In genomic region chr13:74260231-74260992, GRCm38 (mm10) we compare ENCODE assay signal across 8 mouse cellular contexts. TPM values are rescaled to one million over a fixed set of nuclear protein-coding genes. Genes with fewer than 3 reads are reported as not detected.
DNase-seq lines count a peak whose midpoint lies in the region; ATAC-seq lines count a peak whose summit lies in the region.

No protein-coding gene starts in this region.

- intact Hi-C loops in left cerebral cortex, postnatal 14 days (cut with DNase I) = no loop called here

- no peaks in the 10 kb centered on the region for H3K36me3 ChIP-seq in forebrain, embryonic 12.5 days (replicated peaks)
- no peaks in the 10 kb centered on the region for H3K36me3 ChIP-seq in hindbrain, embryonic 14.5 days (replicated peaks; ENCODE audit: control insufficient read depth, insufficient read depth)
- H3K36me3 ChIP-seq in megakaryocyte, embryonic 14.5 days (replicated peaks; ENCODE audit: low read length) = no peaks in the 10 kb centered on the region

- H3K4me1 ChIP-seq in forebrain, embryonic 12.5 days = peaks cover 7% of the 10 kb centered on the region
- H3K4me1 ChIP-seq in hindbrain, embryonic 14.5 days (replicated peaks; ENCODE audit: control insufficient read depth, insufficient read depth, low read length) = no peaks in the 10 kb centered on the region
- H3K4me1 ChIP-seq in megakaryocyte, embryonic 14.5 days = peaks cover 57% of the 10 kb centered on the region

- peak; percentile 74 for ATAC-seq in CD4-positive, CD25-positive, alpha-beta regulatory T cell, adult 4 months
- ATAC-seq in forebrain, embryonic 12.5 days (ENCODE audit: low FRiP score) = peak; percentile 94
- peak; percentile 88 for ATAC-seq in hindbrain, embryonic 14.5 days (ENCODE audit: low FRiP score)
- no peak for ATAC-seq in erythroid progenitor cell, adult 5-6 weeks (replicated peaks; ENCODE audit: low FRiP score, poor library complexity, severe bottlenecking)

- no peaks in the 10 kb centered on the region for H3K27me3 ChIP-seq in forebrain, embryonic 12.5 days
- H3K27me3 ChIP-seq in hindbrain, embryonic 14.5 days (ENCODE audit: control insufficient read depth, insufficient read depth, low read length) = no peaks in the 10 kb centered on the region
- H3K27me3 ChIP-seq in megakaryocyte, embryonic 14.5 days (replicated peaks) = peaks cover 11% of the 10 kb centered on the region

- peak overlapping the region; percentile 90 for H3K4me2 ChIP-seq in forebrain, embryonic 12.5 days
- peak overlapping the region; percentile 98 for H3K4me2 ChIP-seq in hindbrain, embryonic 14.5 days (replicated peaks)

- no peak overlapping the region for H3K27ac ChIP-seq in forebrain, embryonic 12.5 days
- no peak overlapping the region for H3K27ac ChIP-seq in hindbrain, embryonic 14.5 days

- WGBS in forebrain, embryonic 12.5 days = 4% methylated on average over 10 of the region's 10 CpGs
- WGBS in hindbrain, embryonic 14.5 days = 3% methylated on average over 10 of the region's 10 CpGs

- H3K4me3 ChIP-seq in forebrain, embryonic 12.5 days (replicated peaks) = peak overlapping the region; percentile 51
- H3K4me3 ChIP-seq in hindbrain, embryonic 14.5 days (replicated peaks; ENCODE audit: low read length) = peak overlapping the region; percentile 52
- peak overlapping the region; percentile 89 for H3K4me3 ChIP-seq in megakaryocyte, embryonic 14.5 days (replicated peaks)

- no peaks in the 10 kb centered on the region for H3K9me3 ChIP-seq in forebrain, embryonic 12.5 days
- no peaks in the 10 kb centered on the region for H3K9me3 ChIP-seq in hindbrain, embryonic 14.5 days (ENCODE audit: control insufficient read depth, low read length)
- H3K9me3 ChIP-seq in megakaryocyte, embryonic 14.5 days = no peaks in the 10 kb centered on the region

- DNase-seq in ZHBTc4 (ENCODE audit: low read depth, low spot score) = peak; percentile 83
- DNase-seq in hindbrain, embryonic 14.5 days (ENCODE audit: low spot score) = peak; percentile 55
- peak; percentile 36 to 56 for DNase-seq in left cerebral cortex, postnatal 14 days (ENCODE audit: low spot score in 2 of 2)
- peak; percentile 67 to 76 for DNase-seq in right cerebral cortex, postnatal 10 days (ENCODE audit: low spot score in 2 of 2)

- H3K9ac ChIP-seq in forebrain, embryonic 12.5 days = peak overlapping the region; percentile 78
- peak overlapping the region; percentile 79 for H3K9ac ChIP-seq in hindbrain, embryonic 14.5 days

RNA-seq across cellular contexts. Expression of gene Ahrr, which starts 31.7 kb away (rescaled TPM):
- polyA plus RNA-seq in CD4-positive, CD25-positive, alpha-beta regulatory T cell, adult 4 months (2017; shearing (Covaris generic)) = under 1 TPM; 0.15 to 0.16 TPM
- 1.4 and 2.0 TPM in 2 replicates for polyA plus RNA-seq in forebrain, embryonic 12.5 days (2016; fragmentation: Nextera tagmentation; extraction: Ambion mirVana)
- 0.51 and 0.52 TPM in 2 replicates for polyA plus RNA-seq in hindbrain, embryonic 14.5 days (2014; fragmentation: Nextera tagmentation; extraction: Ambion mirVana)
- 1 to 10 TPM in 1 of 2 experiments, under 1 TPM in 1; 0.86 to 1.2 TPM for total RNA-seq in left cerebral cortex, postnatal 14 days (2021)
- polyA plus RNA-seq in megakaryocyte, embryonic 14.5 days (2012; ENCODE audit: insufficient read depth, low replicate concordance) = 0.16 TPM in 1 of 2 replicates, not detected in the other
- total RNA-seq in erythroid progenitor cell, adult 5-6 weeks (2015; ENCODE audit: low replicate concordance) = not detected in 2 replicates
- total RNA-seq in erythroid progenitor cell, adult 5-6 weeks (2017; ENCODE audit: low replicate concordance) = not detected in 2 replicates

RNA-seq across cellular contexts. Expression of gene Exoc3, which starts 51.9 kb away (rescaled TPM):
- 10 to 100 TPM; 76.7 to 77.9 TPM for polyA plus RNA-seq in CD4-positive, CD25-positive, alpha-beta regulatory T cell, adult 4 months (2017; shearing (Covaris generic))
- 80.6 and 87.3 TPM in 2 replicates for polyA plus RNA-seq in forebrain, embryonic 12.5 days (2016; fragmentation: Nextera tagmentation; extraction: Ambion mirVana)
- 125 and 133 TPM in 2 replicates for polyA plus RNA-seq in hindbrain, embryonic 14.5 days (2014; fragmentation: Nextera tagmentation; extraction: Ambion mirVana)
- total RNA-seq in left cerebral cortex, postnatal 14 days (2021) = 10 to 100 TPM; 67.6 to 71.4 TPM
- polyA plus RNA-seq in megakaryocyte, embryonic 14.5 days (2012; ENCODE audit: insufficient read depth, low replicate concordance) = 18.1 TPM in 1 of 2 replicates, not detected in the other
- total RNA-seq in erythroid progenitor cell, adult 5-6 weeks (2015; ENCODE audit: low replicate concordance) = 11.5 and 30.6 TPM in 2 replicates
- 25.2 and 27.9 TPM in 2 replicates for total RNA-seq in erythroid progenitor cell, adult 5-6 weeks (2017; ENCODE audit: low replicate concordance)

RNA-seq across cellular contexts. Expression of gene Pdcd6, which starts 57.0 kb away (rescaled TPM):
- 100 to 1,000 TPM; 172 to 177 TPM for polyA plus RNA-seq in CD4-positive, CD25-positive, alpha-beta regulatory T cell, adult 4 months (2017; shearing (Covaris generic))
- 105 and 114 TPM in 2 replicates for polyA plus RNA-seq in forebrain, embryonic 12.5 days (2016; fragmentation: Nextera tagmentation; extraction: Ambion mirVana)
- polyA plus RNA-seq in hindbrain, embryonic 14.5 days (2014; fragmentation: Nextera tagmentation; extraction: Ambion mirVana) = 126 and 138 TPM in 2 replicates
- 10 to 100 TPM; 76.3 to 76.6 TPM for total RNA-seq in left cerebral cortex, postnatal 14 days (2021)
- 41.2 and 72.5 TPM in 2 replicates for polyA plus RNA-seq in megakaryocyte, embryonic 14.5 days (2012; ENCODE audit: insufficient read depth, low replicate concordance)
- total RNA-seq in erythroid progenitor cell, adult 5-6 weeks (2015; ENCODE audit: low replicate concordance) = 56.2 and 60.8 TPM in 2 replicates
- total RNA-seq in erythroid progenitor cell, adult 5-6 weeks (2017; ENCODE audit: low replicate concordance) = 25.1 and 48.8 TPM in 2 replicates
